Mouse (Mus musculus): Measurements from ENCODE around the gene Kcnq1.

DNA sequence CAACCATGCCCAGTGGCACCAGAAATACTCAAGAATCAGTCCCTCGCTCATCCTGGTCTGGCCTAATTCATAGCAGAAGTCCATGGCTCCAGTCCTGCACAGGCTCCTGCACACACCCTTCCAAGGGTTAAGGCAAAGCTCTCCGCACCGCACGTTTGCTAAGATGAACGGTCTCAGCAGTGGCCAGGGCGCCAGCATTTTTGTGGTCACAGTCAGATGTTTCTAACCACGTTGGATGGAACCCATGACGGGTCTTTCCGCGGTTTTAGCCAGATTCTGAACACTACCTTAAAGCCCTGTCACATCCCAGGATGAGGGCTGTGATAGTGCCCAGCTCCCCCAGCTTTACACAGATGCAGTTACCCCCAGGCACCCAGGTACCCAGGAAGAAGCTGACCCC is 293.6 kb downstream of the Kcnq1 start:
- TF ChIP-seq POLR2A (IDR thresholded peaks at IDR 0.05; ENCODE audit: low read depth, low read length) (no peak), CTCF (IDR thresholded peaks at IDR 0.05; ENCODE audit: extremely low read depth, insufficient read length, insufficient replicate concordance, low read depth, low read length) (no peak)
